Mouse (Mus musculus) telencephalon, adult 2 months (tissue): ENCODE results near the gene Tmem88b.

ENCODE experiments used
- DNase-seq: peaks from one replicate; pipeline ENCODE4 v3.0.0-alpha.2; 2011; ENCODE audit warnings: low read depth, low spot score

Tmem88b gene

GRCm38 (mm10) chr4:155785819-155786218, at the start of gene Tmem88b:
Tmem88b (minus strand) TSS chr4:155785874.
- peak; percentile 54 for DNase-seq

GRCm38 (mm10) chr4:155833836-155834235, 48.2 kb upstream of the Tmem88b start:
- peak; percentile 61 for DNase-seq

- DNase-seq: no peak
Observed at GRCm38 (mm10) chr4:155833234-155833633, 47.6 kb upstream of the Tmem88b start.

- no peak for DNase-seq
Observed at GRCm38 (mm10) chr4:155832321-155832720, 46.6 kb upstream of the Tmem88b start.

- DNase-seq: no peak
Observed at GRCm38 (mm10) chr4:155831831-155832230, 46.2 kb upstream of the Tmem88b start.

- DNase-seq: peak; percentile 97
Observed at GRCm38 (mm10) chr4:155831205-155831766, 45.6 kb upstream of the Tmem88b start, which contains the start of gene Aurkaip1. Aurkaip1 (plus strand) TSS chr4:155831272.

- no peak for DNase-seq
Observed at GRCm38 (mm10) chr4:155830596-155830995, 44.9 kb upstream of the Tmem88b start.

GRCm38 (mm10) chr4:155829866-155830265, 44.2 kb upstream of the Tmem88b start:
- DNase-seq: no peak

- DNase-seq: no peak
Observed at GRCm38 (mm10) chr4:155823443-155823842, 37.8 kb upstream of the Tmem88b start.

GRCm38 (mm10) chr4:155821025-155821424, 35.4 kb upstream of the Tmem88b start:
- no peak for DNase-seq

GRCm38 (mm10) chr4:155817533-155817932, 31.9 kb upstream of the Tmem88b start:
- DNase-seq: no peak

- DNase-seq: no peak
Observed at GRCm38 (mm10) chr4:155812665-155813181, 27.0 kb upstream of the Tmem88b start.

GRCm38 (mm10) chr4:155811929-155812664, 26.4 kb upstream of the Tmem88b start, which contains the start of gene Ccnl2:
Ccnl2 (plus strand) TSS chr4:155812489.
- peak; percentile 93 for DNase-seq

GRCm38 (mm10) chr4:155807841-155808240, 22.2 kb upstream of the Tmem88b start:
- no peak for DNase-seq

- peak; percentile 85 for DNase-seq
Observed at GRCm38 (mm10) chr4:155803340-155804041, 17.8 kb upstream of the Tmem88b start.

GRCm38 (mm10) chr4:155802741-155803339, 17.2 kb upstream of the Tmem88b start, which contains the start of gene Mrpl20:
Mrpl20 (plus strand) TSS chr4:155802878.
- no peak for DNase-seq

- no peak for DNase-seq
Observed at GRCm38 (mm10) chr4:155802075-155802474, 16.4 kb upstream of the Tmem88b start.

- no peak for DNase-seq
Observed at GRCm38 (mm10) chr4:155793730-155794129, 8.1 kb upstream of the Tmem88b start.

- DNase-seq: no peak
Observed at GRCm38 (mm10) chr4:155791240-155791933, 5.7 kb upstream of the Tmem88b start.

- DNase-seq: no peak
Observed at GRCm38 (mm10) chr4:155790650-155791161, 5.0 kb upstream of the Tmem88b start.

- no peak for DNase-seq
Observed at GRCm38 (mm10) chr4:155790021-155790489, 4.4 kb upstream of the Tmem88b start, which contains the start of gene Ankrd65. Ankrd65 (plus strand) TSS chr4:155790439.
